Mouse (Mus musculus): ENCODE measurements around the gene Nkx2-9. TPM values are rescaled to one million over a fixed set of nuclear protein-coding genes. Genes with fewer than 3 reads are reported as not detected.

Gene Nkx2-9
- total and polyA plus RNA-seq, 3 experiments: not detected

- Histone ChIP-seq H3K9ac (ENCODE audit: insufficient read depth, low read depth) (peak overlapping the region; percentile 44; the same call in 1 of the 2 replicates), H3K27me3 (replicated peaks) (no peaks in the 10 kb centered on the region), H3K9me3 (replicated peaks; ENCODE audit: low read length) (no peaks in the 10 kb centered on the region), H3K36me3 (replicated peaks in 1 of 2; ENCODE audit: control insufficient read depth in 1 of 2, insufficient read depth in 1 of 2, low read length in 1 of 2) (no peaks in the 10 kb centered on the region), H3K4me1 (ENCODE audit: control insufficient read depth in 1 of 2, insufficient read depth in 2 of 2) (no peaks in the 10 kb centered on the region), H3K4me3 (replicated peaks in 1 of 3; ENCODE audit: low read depth in 2 of 3, low read length in 2 of 3, poor library complexity in 1 of 3) (peak overlapping the region in 1 of 3 experiments; percentile 29), H3K4me2 (ENCODE audit: insufficient read depth, low read depth, poor library complexity, severe bottlenecking) (peak overlapping the region; percentile 100), H3K27ac (ENCODE audit: insufficient read depth, low read depth) (no peak overlapping the region), H3K79me2 (replicated peaks; ENCODE audit: control insufficient read depth, extremely low read depth, insufficient read depth, poor library complexity, severe bottlenecking) (no peaks in the 10 kb centered on the region)
- in situ Hi-C loops (cut with MboI; ENCODE audit: low pct_ligation_motif_present, low pct_unique_long_range_greater_than_20kb, low sequenced_read_pairs) (no loop called here), dilution Hi-C loops (cut with MboI; ENCODE audit: extremely low pct_ligation_motif_present, extremely low pct_unique_long_range_greater_than_20kb, low sequenced_read_pairs) (no loop called here)
- TF ChIP-seq CTCF (conservative IDR thresholded peaks at IDR 0.05 in 1 of 2, IDR thresholded peaks at IDR 0.05 in 1 of 2; ENCODE audit: low read depth in 2 of 2, low read length in 2 of 2): peak; percentile 79 to 82
- TF ChIP-seq NELFE (IDR thresholded peaks at IDR 0.05; ENCODE audit: low read depth, low read length): 0 out of 2 replicates have a peak, but pooled peaks have one; percentile 22
- peak; percentile 47 for TF ChIP-seq SMC3 (IDR thresholded peaks at IDR 0.05; ENCODE audit: low read depth, low read length)
- no peak for TF ChIP-seq MAFK (IDR thresholded peaks at IDR 0.05; ENCODE audit: insufficient replicate concordance, low read length)
- TF ChIP-seq HCFC1 (IDR thresholded peaks at IDR 0.05; ENCODE audit: low read depth, low read length): no peak
- TF ChIP-seq MXI1 (IDR thresholded peaks at IDR 0.05; ENCODE audit: low read depth, low read length): no peak
- no peak for TF ChIP-seq MAX (IDR thresholded peaks at IDR 0.05; ENCODE audit: low read length)
- no peak for TF ChIP-seq BHLHE40 (IDR thresholded peaks at IDR 0.05; ENCODE audit: low read depth, low read length)
- TF ChIP-seq NRF1 (IDR thresholded peaks at IDR 0.05; ENCODE audit: low read depth, low read length): no peak
- TF ChIP-seq JUN (IDR thresholded peaks at IDR 0.05; ENCODE audit: insufficient read depth, low read depth, low read length): no peak
- TF ChIP-seq USF1 (IDR thresholded peaks at IDR 0.05; ENCODE audit: low read depth, low read length): no peak
- no peak for TF ChIP-seq MEF2A (IDR thresholded peaks at IDR 0.05; ENCODE audit: borderline replicate concordance, low read depth, low read length)
- no peak for TF ChIP-seq MAZ (IDR thresholded peaks at IDR 0.05; ENCODE audit: low read depth, low read length)
- TF ChIP-seq JUND (conservative IDR thresholded peaks at IDR 0.05; ENCODE audit: low read depth, low read length): no peak
- TF ChIP-seq POLR2AphosphoS2 (IDR thresholded peaks at IDR 0.05; ENCODE audit: low read depth, low read length): no peak
- peak; percentile 68 for TF ChIP-seq RAD21 (IDR thresholded peaks at IDR 0.05; ENCODE audit: low read depth, low read length)
- TF ChIP-seq ZKSCAN1 (IDR thresholded peaks at IDR 0.05; ENCODE audit: borderline replicate concordance, low read depth, low read length): no peak
- peak; percentile 61 for DNase-seq (ENCODE audit: extremely low read depth)
Observed at GRCm38 (mm10) chr12:56636534-56637180, 23.6 kb upstream of the Nkx2-9 start.

- no peak overlapping the region for H3K4me2 ChIP-seq (ENCODE audit: insufficient read depth, low read depth, poor library complexity, severe bottlenecking)
- TF ChIP-seq MAZ (IDR thresholded peaks at IDR 0.05; ENCODE audit: low read depth, low read length): no peak
- H3K79me2 ChIP-seq (replicated peaks; ENCODE audit: control insufficient read depth, extremely low read depth, insufficient read depth, poor library complexity, severe bottlenecking): no peaks in the 10 kb centered on the region
- H3K9me3 ChIP-seq (replicated peaks; ENCODE audit: low read length): no peaks in the 10 kb centered on the region
- no peaks in the 10 kb centered on the region for H3K27me3 ChIP-seq (replicated peaks)
- no peaks in the 10 kb centered on the region for H3K4me1 ChIP-seq (ENCODE audit: control insufficient read depth in 1 of 2, insufficient read depth in 2 of 2)
- dilution Hi-C loops (cut with MboI; ENCODE audit: extremely low pct_ligation_motif_present, extremely low pct_unique_long_range_greater_than_20kb, low sequenced_read_pairs): no loop called here
- DNase-seq (ENCODE audit: extremely low read depth): no peak
- no peaks in the 10 kb centered on the region for H3K36me3 ChIP-seq (replicated peaks in 1 of 2; ENCODE audit: control insufficient read depth in 1 of 2, insufficient read depth in 1 of 2, low read length in 1 of 2)
- in situ Hi-C loops (cut with MboI; ENCODE audit: low pct_ligation_motif_present, low pct_unique_long_range_greater_than_20kb, low sequenced_read_pairs): no loop called here
- H3K4me3 ChIP-seq (replicated peaks in 1 of 3; ENCODE audit: low read depth in 2 of 3, low read length in 2 of 3, poor library complexity in 1 of 3): no peak overlapping the region
- no peak overlapping the region for H3K27ac ChIP-seq (ENCODE audit: insufficient read depth, low read depth)
- H3K9ac ChIP-seq (ENCODE audit: insufficient read depth, low read depth): no peak overlapping the region
Observed at GRCm38 (mm10) chr12:56616088-56616487, 3.0 kb upstream of the Nkx2-9 start.

Data from CH12.LX (cell line).